Mouse (Mus musculus): Measurements from ENCODE around the gene Dnah11. TPM values are rescaled to one million over a fixed set of nuclear protein-coding genes. Genes with fewer than 3 reads are reported as not detected.

Dnah11 gene
- polyA plus RNA-seq, 1 experiment from 2014 or later, result 0.18 TPM

DNA sequence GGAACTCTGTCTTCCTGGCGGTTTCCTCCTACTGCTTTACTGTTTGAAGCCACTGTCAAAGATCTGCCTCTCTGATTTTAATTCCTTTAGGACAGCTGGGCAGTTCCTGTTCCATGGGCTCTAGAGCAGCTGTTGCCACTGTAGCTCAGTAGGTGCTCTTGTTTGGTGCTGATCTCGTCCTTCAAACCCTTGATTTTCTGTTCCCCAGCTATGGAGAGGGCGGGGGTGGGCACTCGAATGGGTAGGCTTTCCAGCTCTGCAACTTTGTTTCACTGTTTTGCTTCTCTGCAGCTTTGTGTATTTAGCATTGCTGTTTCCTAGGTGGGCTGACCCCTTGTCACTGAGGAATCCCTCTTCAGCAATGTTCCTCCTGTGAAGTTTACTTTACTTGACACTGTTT lies 34.1 kb downstream of the Dnah11 start:
- no peaks in the 10 kb centered on the region for H3K36me3 ChIP-seq
- no peak overlapping the region for H3K9ac ChIP-seq (replicated peaks)
- H3K9me3 ChIP-seq (replicated peaks), result no peaks in the 10 kb centered on the region
- peaks cover 3% of the 10 kb centered on the region; the same call in 1 of the 2 replicates for H3K4me1 ChIP-seq
- H3K4me3 ChIP-seq (replicated peaks), result no peak overlapping the region
- H3K27ac ChIP-seq (replicated peaks), result no peak overlapping the region
- H3K4me2 ChIP-seq, result no peak overlapping the region
- no peak for ATAC-seq (ENCODE audit: low FRiP score)
- H3K27me3 ChIP-seq (replicated peaks), result no peaks in the 10 kb centered on the region
- WGBS, result 56% methylated on average over 4 of the region's 4 CpGs

DNA sequence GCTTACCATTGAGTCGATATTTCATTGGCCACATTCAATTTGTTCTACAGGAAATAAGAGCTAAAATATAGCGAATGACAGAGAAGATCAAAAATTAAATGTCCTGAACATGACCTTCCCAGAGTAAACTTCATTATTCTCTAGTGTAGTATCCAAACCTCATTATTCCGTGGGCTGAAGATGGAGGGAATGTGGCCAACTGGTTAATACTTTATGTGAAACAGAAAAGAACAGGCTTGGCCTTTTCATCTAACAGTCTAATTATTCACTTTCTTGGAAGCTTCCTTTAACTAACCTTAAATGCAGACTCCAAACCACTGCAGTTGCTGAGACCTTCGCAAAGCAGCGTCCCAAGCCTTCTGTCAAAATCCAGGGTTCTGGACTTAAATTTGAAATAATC lies 41.9 kb downstream of the Dnah11 start:
- no peaks in the 10 kb centered on the region for H3K27me3 ChIP-seq (replicated peaks)
- no peak overlapping the region for H3K4me2 ChIP-seq
- H3K27ac ChIP-seq (replicated peaks), result no peak overlapping the region
- H3K9ac ChIP-seq (replicated peaks), result no peak overlapping the region
- H3K4me1 ChIP-seq, result peaks cover 7% of the 10 kb centered on the region; the same call in 1 of the 2 replicates
- WGBS, result 85% methylated on average over 5 of the region's 5 CpGs
- no peak for ATAC-seq (ENCODE audit: low FRiP score)
- H3K36me3 ChIP-seq, result no peaks in the 10 kb centered on the region
- H3K9me3 ChIP-seq (replicated peaks), result no peaks in the 10 kb centered on the region
- no peak overlapping the region for H3K4me3 ChIP-seq (replicated peaks)

DNA sequence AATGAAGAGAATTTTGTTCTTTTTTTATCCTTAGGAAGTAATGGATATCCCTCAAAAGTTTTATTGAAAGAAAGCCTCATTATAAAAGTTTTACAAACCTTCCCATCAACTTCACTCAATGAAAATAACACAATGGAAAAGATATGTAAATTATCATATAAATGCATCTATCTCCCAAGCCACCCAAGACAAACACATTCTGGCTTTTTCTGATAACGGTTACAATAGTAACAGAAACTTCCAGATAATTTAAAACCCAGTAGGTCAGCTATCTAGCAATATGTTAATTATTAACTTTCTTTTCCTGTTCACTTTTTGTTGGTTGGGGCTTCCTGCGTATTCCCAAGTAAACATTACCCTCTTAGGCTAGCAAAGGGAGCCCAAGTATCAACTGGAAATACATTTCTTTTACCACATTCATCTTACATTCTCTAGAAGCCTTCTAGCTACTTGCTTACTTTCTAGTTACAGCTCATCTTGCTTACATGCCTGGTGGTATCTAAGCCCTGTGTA lies 51.3 kb downstream of the Dnah11 start:
- ATAC-seq (ENCODE audit: low FRiP score), result no peak
- no peaks in the 10 kb centered on the region for H3K9me3 ChIP-seq (replicated peaks)
- H3K4me1 ChIP-seq, result no peaks in the 10 kb centered on the region
- no peak overlapping the region for H3K4me2 ChIP-seq
- H3K27me3 ChIP-seq (replicated peaks), result no peaks in the 10 kb centered on the region
- no peak overlapping the region for H3K27ac ChIP-seq (replicated peaks)
- no peak overlapping the region for H3K4me3 ChIP-seq (replicated peaks)
- H3K9ac ChIP-seq (replicated peaks), result no peak overlapping the region
- 94% methylated on average over 2 of the region's 2 CpGs for WGBS
- H3K36me3 ChIP-seq, result no peaks in the 10 kb centered on the region

DNA sequence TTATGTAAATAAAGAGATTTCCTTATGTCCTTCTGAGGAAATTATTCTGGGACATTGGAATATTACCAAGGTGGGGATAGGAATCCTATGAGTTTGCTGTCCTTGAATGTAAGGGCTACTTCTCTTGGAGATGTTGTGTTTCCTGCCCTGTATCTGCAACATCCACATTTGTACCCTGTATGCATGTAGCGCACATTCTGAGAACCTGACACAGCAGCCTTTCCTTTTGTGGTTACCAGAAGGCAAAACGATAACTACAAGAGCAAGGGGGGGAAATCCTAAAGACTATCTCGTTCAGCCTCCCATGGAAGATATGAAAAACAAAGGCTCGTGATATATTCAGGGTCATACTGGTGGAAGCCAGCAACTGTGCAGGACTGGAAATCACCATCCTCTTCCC lies 70.7 kb downstream of the Dnah11 start:
- H3K36me3 ChIP-seq, result no peaks in the 10 kb centered on the region
- H3K9ac ChIP-seq (replicated peaks), result no peak overlapping the region
- no peak overlapping the region for H3K4me2 ChIP-seq
- no peaks in the 10 kb centered on the region for H3K4me1 ChIP-seq
- ATAC-seq (ENCODE audit: low FRiP score), result no peak
- no peaks in the 10 kb centered on the region for H3K9me3 ChIP-seq (replicated peaks)
- 93% methylated on average over 4 of the region's 4 CpGs for WGBS
- H3K4me3 ChIP-seq (replicated peaks), result no peak overlapping the region
- H3K27me3 ChIP-seq (replicated peaks), result no peaks in the 10 kb centered on the region
- H3K27ac ChIP-seq (replicated peaks), result no peak overlapping the region

DNA sequence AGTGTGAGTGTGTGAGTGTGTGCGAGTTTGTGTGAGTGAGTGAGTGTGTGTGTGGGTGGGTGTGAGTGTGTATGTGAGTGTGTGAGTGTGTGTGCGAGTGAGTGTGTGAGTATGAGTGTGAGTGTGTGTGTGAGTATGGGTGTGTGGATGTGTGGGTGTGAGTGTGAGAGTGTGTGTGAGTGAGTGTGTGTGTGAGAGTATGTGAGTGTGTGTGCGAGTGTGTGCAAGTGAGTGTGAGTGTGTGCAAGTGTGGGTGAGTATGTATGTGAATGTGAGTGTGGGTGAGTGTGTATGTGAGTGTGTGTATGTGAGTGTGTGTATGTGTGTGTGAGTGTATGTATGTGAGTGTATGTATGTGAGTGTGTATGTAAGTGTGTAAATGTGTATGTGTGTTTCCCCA lies 79.2 kb downstream of the Dnah11 start:
- Histone ChIP-seq H3K9ac (replicated peaks) (no peak overlapping the region), H3K27me3 (replicated peaks) (no peaks in the 10 kb centered on the region), H3K4me1 (no peaks in the 10 kb centered on the region), H3K4me2 (no peak overlapping the region), H3K27ac (replicated peaks) (no peak overlapping the region), H3K4me3 (replicated peaks) (no peak overlapping the region), H3K36me3 (no peaks in the 10 kb centered on the region), H3K9me3 (replicated peaks) (no peaks in the 10 kb centered on the region)
- no peak for ATAC-seq (ENCODE audit: low FRiP score)
- 95% methylated on average over 3 of the region's 3 CpGs for WGBS

DNA sequence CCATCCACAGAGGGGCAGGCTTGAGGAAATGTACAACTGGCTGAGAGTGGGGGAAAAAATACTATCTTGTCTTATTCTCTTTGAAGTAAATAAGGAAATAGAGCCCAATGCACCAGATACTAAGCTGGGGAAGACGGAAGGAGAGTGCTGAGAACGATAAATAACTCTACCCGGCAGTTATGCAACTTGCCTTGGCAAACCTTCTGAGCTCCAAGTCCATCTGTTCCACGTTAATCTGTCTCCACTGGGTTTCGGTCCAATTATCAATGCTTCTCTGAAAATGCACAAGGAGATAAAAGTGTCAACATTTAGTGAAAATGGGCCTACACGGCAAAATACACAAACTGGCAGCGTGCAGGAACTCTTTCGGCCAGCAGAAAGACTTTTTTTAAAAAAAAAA lies 86.2 kb downstream of the Dnah11 start:
- H3K4me1 ChIP-seq, result no peaks in the 10 kb centered on the region
- H3K9me3 ChIP-seq (replicated peaks), result no peaks in the 10 kb centered on the region
- peaks cover 4% of the 10 kb centered on the region; the same call in 1 of the 2 replicates for H3K27me3 ChIP-seq (replicated peaks)
- H3K4me2 ChIP-seq, result no peak overlapping the region
- H3K4me3 ChIP-seq (replicated peaks), result no peak overlapping the region
- no peak overlapping the region for H3K27ac ChIP-seq (replicated peaks)
- H3K9ac ChIP-seq (replicated peaks), result no peak overlapping the region
- 77% methylated on average over 8 of the region's 8 CpGs for WGBS
- no peaks in the 10 kb centered on the region for H3K36me3 ChIP-seq
- no peak for ATAC-seq (ENCODE audit: low FRiP score)

DNA sequence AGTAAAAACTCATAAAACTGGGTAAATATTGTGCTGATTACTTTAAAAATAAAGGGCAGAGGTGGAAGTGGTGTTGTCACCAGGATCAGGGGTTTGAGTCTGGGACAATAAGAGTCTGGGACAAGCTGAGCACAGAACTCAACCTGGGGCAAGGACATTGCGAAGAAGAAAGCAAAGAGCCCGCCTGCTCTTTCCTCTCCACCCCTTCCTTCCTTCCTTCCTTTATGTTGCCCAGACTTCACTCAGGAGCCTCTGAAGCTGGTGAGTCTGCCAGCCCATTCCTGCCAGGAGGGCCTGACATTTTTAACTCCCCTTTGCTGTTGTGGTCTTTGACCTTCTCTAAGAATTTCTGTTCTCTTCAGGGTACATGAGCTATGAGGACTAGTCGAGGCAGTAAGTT lies 86.9 kb downstream of the Dnah11 start:
- ATAC-seq (ENCODE audit: low FRiP score), result no peak

DNA sequence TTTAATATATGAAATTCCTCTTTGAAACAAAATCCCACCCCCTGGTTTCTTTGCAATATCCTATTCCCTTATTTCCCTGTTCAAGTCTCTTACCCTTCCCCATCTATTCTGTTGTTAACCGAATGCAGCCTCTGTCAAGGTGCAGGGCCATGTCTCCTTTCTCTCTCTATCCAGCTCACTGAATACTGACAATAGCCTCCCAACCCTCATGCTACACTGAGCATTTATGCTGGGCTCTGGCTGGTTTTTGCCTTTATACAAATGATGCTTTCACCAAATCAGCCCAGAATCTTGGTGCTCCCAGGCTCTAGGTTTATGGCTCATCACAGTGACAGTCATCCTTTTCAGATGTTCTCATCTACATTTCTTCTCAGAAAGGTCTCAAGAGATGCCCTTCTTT lies 91.1 kb downstream of the Dnah11 start:
- H3K9me3 ChIP-seq (replicated peaks), result no peaks in the 10 kb centered on the region
- H3K9ac ChIP-seq (replicated peaks), result no peak overlapping the region
- no peaks in the 10 kb centered on the region for H3K4me1 ChIP-seq
- H3K4me2 ChIP-seq, result no peak overlapping the region
- ATAC-seq (ENCODE audit: low FRiP score), result no peak
- H3K27ac ChIP-seq (replicated peaks), result no peak overlapping the region
- H3K27me3 ChIP-seq (replicated peaks), result peaks cover 25% of the 10 kb centered on the region
- no peak overlapping the region for H3K4me3 ChIP-seq (replicated peaks)
- WGBS, result 22% methylated on average over 1 of the region's 1 CpGs
- no peaks in the 10 kb centered on the region for H3K36me3 ChIP-seq

More for the DNA sequence above, 86.9 kb downstream of the Dnah11 start:
- 87% methylated on average over 3 of the region's 3 CpGs for WGBS
- Histone ChIP-seq H3K36me3 (no peaks in the 10 kb centered on the region), H3K4me2 (no peak overlapping the region), H3K9me3 (replicated peaks) (no peaks in the 10 kb centered on the region), H3K9ac (replicated peaks) (no peak overlapping the region), H3K4me1 (no peaks in the 10 kb centered on the region), H3K27me3 (replicated peaks) (peaks cover 7% of the 10 kb centered on the region; the same call in 1 of the 2 replicates), H3K27ac (replicated peaks) (no peak overlapping the region), H3K4me3 (replicated peaks) (no peak overlapping the region)

DNA sequence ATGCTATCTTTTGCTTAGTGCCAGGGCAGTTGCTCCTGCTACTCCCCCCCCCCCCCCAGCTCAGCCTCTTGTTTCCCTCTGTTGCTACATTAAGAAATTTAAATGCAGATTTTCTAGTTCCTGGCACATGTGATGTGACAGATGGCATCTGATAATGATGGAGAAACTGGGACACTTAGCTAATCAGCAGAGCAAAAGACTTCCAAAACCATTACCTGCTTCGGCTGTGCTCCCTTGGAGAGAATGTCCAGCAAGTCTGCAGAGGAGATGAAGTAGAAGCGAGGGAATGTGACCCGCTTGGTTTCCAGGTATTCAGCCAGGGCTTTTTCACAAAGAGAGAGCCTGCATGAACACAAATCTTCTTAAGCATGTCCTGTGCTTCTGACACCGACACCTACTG lies 94.3 kb downstream of the Dnah11 start:
- WGBS, result 69% methylated on average over 4 of the region's 4 CpGs
- Histone ChIP-seq H3K27ac (replicated peaks) (no peak overlapping the region), H3K36me3 (no peaks in the 10 kb centered on the region), H3K4me1 (no peaks in the 10 kb centered on the region), H3K9ac (replicated peaks) (no peak overlapping the region), H3K9me3 (replicated peaks) (no peaks in the 10 kb centered on the region), H3K4me2 (no peak overlapping the region), H3K27me3 (replicated peaks) (peaks cover 42% of the 10 kb centered on the region), H3K4me3 (replicated peaks) (no peak overlapping the region)
- ATAC-seq (ENCODE audit: low FRiP score), result no peak

DNA sequence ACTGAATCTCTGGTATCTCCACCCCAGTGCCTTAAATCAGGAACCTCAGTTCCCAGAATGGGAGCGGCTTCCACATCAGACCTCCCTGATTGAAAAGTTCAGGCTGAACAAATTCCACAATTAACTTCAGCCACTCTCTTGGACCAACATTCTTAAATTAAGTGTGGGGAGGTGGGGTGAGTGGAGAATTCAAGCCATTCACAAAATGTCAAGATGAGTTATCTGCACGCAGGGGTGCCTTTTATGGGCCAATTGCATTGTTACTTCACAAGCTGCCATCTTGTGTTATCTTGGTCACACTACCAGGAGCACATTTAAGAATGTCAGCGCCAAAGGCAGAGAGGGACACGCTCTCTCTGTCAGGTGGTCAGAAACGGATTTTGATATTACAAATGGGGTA lies 99.1 kb downstream of the Dnah11 start:
- no peaks in the 10 kb centered on the region for H3K36me3 ChIP-seq
- H3K9me3 ChIP-seq (replicated peaks), result no peaks in the 10 kb centered on the region
- no peaks in the 10 kb centered on the region for H3K4me1 ChIP-seq
- H3K27me3 ChIP-seq (replicated peaks), result peaks cover 51% of the 10 kb centered on the region
- H3K27ac ChIP-seq (replicated peaks), result no peak overlapping the region
- H3K4me2 ChIP-seq, result no peak overlapping the region
- no peak overlapping the region for H3K4me3 ChIP-seq (replicated peaks)
- no peak for ATAC-seq (ENCODE audit: low FRiP score)
- 15% methylated on average over 5 of the region's 5 CpGs for WGBS
- H3K9ac ChIP-seq (replicated peaks), result no peak overlapping the region

DNA sequence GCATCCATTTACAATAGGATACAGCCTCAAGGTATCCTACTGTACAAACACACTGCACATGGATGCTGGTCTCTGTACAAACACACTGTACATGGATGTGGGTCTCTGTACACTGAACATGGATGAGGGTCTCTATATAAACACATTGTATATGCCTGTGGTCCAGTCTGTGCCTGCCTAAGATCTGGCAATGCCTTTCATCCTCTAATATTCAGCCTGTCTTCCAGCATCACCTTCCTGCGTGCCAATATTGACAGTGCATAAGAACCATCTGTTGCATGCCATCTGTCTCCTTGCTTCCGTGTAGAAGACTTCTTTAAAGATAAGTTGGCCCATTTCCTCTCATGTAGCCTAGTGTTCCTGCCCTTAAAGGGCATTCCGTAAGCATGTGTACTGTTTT lies 100.6 kb downstream of the Dnah11 start:
- Histone ChIP-seq H3K9me3 (replicated peaks) (no peaks in the 10 kb centered on the region), H3K27me3 (replicated peaks) (peaks cover 48% of the 10 kb centered on the region), H3K4me1 (no peaks in the 10 kb centered on the region), H3K4me2 (no peak overlapping the region), H3K36me3 (no peaks in the 10 kb centered on the region), H3K27ac (replicated peaks) (no peak overlapping the region), H3K9ac (replicated peaks) (no peak overlapping the region), H3K4me3 (replicated peaks) (no peak overlapping the region)
- WGBS, result 83% methylated on average over 3 of the region's 3 CpGs
- no peak for ATAC-seq (ENCODE audit: low FRiP score)

DNA sequence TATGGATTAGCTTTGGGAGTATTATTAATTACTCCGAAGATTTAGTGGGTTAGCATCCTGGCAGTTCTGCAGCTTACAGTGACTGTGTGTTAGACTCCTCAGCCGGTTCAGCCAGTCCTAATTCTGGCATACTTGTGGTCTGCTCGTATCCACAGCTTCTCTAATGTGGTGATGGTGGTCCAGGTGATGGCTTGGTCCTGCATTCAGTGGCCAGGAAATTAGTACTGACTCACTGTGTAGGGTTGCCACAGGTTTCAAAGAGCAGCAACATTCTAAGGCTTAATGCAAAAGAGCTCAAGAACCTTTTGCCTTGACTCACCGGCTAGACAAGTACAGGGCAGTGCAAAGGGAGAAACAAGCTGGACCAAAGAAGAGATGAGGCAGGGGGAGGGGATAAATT lies 103.9 kb downstream of the Dnah11 start:
- H3K4me2 ChIP-seq, result no peak overlapping the region
- no peaks in the 10 kb centered on the region for H3K36me3 ChIP-seq
- H3K27me3 ChIP-seq (replicated peaks), result peaks cover 33% of the 10 kb centered on the region
- 93% methylated on average over 4 of the region's 4 CpGs for WGBS
- H3K9me3 ChIP-seq (replicated peaks), result no peaks in the 10 kb centered on the region
- ATAC-seq (ENCODE audit: low FRiP score), result no peak
- no peak overlapping the region for H3K27ac ChIP-seq (replicated peaks)
- no peak overlapping the region for H3K9ac ChIP-seq (replicated peaks)
- no peaks in the 10 kb centered on the region for H3K4me1 ChIP-seq
- H3K4me3 ChIP-seq (replicated peaks), result no peak overlapping the region

DNA sequence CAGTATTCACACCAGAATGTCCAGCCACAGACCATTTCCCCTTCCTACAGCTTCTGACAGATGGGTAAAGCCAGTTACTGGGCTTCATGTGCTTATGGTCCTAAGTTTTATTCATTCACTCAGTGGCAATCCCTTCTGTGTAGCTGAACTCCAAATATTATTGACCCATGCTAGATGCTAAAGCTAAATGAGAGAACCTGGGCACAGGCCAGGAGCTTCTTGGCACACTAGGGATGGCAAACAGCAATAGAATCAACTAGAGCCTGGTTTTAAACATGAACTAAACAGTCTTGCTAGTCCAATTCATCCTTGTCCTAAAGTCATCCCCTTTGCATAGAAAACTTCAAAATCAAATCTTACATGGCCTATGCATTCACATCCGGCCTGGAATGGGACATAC lies 113.6 kb downstream of the Dnah11 start:
- Histone ChIP-seq H3K9ac (replicated peaks) (no peak overlapping the region), H3K27me3 (replicated peaks) (no peaks in the 10 kb centered on the region), H3K4me1 (no peaks in the 10 kb centered on the region), H3K36me3 (no peaks in the 10 kb centered on the region), H3K4me2 (no peak overlapping the region), H3K27ac (replicated peaks) (no peak overlapping the region), H3K9me3 (replicated peaks) (no peaks in the 10 kb centered on the region), H3K4me3 (replicated peaks) (no peak overlapping the region)
- WGBS, result 90% methylated on average over 1 of the region's 1 CpGs
- no peak for ATAC-seq (ENCODE audit: low FRiP score)

Measured in neural tube, embryonic 15.5 days (tissue).